Mouse (Mus musculus): ENCODE results near the gene Smim26. TPM values are rescaled to one million over a fixed set of nuclear protein-coding genes. Genes with fewer than 3 reads are reported as not detected.

The Smim26 gene
- total RNA-seq (2023), result 7.0 to 16.7 TPM (median 8.5 TPM) in 4 replicates

GRCm38 (mm10) chr2:144593951-144594651 is at the start of gene Smim26:
TSS of gene Smim26 (plus strand) at chr2:144594054.

GRCm38 (mm10) chr2:144550529-144550928 is 43.3 kb upstream of the Smim26 start, which contains the start of gene Rbbp9:
TSS of gene Rbbp9 (minus strand) at chr2:144550869.

GRCm38 (mm10) chr2:144555820-144556552 is 37.9 kb upstream of the Smim26 start, which contains the start of gene Sec23b:
TSS of gene Sec23b (plus strand) at chr2:144556229.

GRCm38 (mm10) chr2:144599831-144600687 is 6.2 kb downstream of the Smim26 start, which contains the start of gene Dtd1:
TSS of gene Dtd1 (plus strand) at chr2:144599897.

Other genes with a start within 250 kb of the Smim26 start
- 32.3 to 38.4 TPM (median 35.1 TPM) in 4 replicates for gene Kat14, start 225.1 kb upstream of the Smim26 start, total RNA-seq (2023)
- gene Pet117, start 225.1 kb upstream of the Smim26 start, total RNA-seq (2023), result 1.2 to 8.4 TPM (median 5.7 TPM) in 4 replicates
- gene Dzank1, start 66.6 kb upstream of the Smim26 start, total RNA-seq (2023), result 0.09 to 0.24 TPM (median 0.23 TPM) in 3 of 4 replicates, not detected in the other
- 38.2 to 49.4 TPM (median 40.3 TPM) in 4 replicates for gene Polr3f, start 66.3 kb upstream of the Smim26 start, total RNA-seq (2023)
- 2.6 to 3.9 TPM (median 3.4 TPM) in 4 replicates for gene Rbbp9, start 43.2 kb upstream of the Smim26 start, total RNA-seq (2023)
- gene Sec23b, start 37.8 kb upstream of the Smim26 start, total RNA-seq (2023), result 51.5 to 62.7 TPM (median 57.8 TPM) in 4 replicates
- 17.8 to 22.2 TPM (median 19.5 TPM) in 4 replicates for gene Dtd1, start 5.8 kb downstream of the Smim26 start, total RNA-seq (2023)
- gene Scp2d1, start 229.6 kb downstream of the Smim26 start, total RNA-seq (2023), result not detected in 4 replicates

Data from B cell, adult 62 days (primary cell).